Mouse (Mus musculus) adrenal gland, postnatal 10 days (tissue): ENCODE measurements around the gene Gm3285. TPM values are rescaled to one million over a fixed set of nuclear protein-coding genes. Genes with fewer than 3 reads are reported as not detected.

Source experiments
- DNase-seq: peaks from one replicate; pipeline ENCODE4 v3.0.0; 2021; ENCODE audit warnings: mixed read lengths
- total RNA-seq, 2 experiments: library from RNA; stranded (reverse); gene quantifications; 2 replicates each; pipeline ENCODE4 v1.2.3; 2021

Gene Gm3285
- total RNA-seq, 2 experiments from 2014 or later: not detected

GRCm38 (mm10) chr10:77900903-77901818 is 39.4 kb downstream of the Gm3285 start:
- DNase-seq: peak; percentile 17

DNA sequence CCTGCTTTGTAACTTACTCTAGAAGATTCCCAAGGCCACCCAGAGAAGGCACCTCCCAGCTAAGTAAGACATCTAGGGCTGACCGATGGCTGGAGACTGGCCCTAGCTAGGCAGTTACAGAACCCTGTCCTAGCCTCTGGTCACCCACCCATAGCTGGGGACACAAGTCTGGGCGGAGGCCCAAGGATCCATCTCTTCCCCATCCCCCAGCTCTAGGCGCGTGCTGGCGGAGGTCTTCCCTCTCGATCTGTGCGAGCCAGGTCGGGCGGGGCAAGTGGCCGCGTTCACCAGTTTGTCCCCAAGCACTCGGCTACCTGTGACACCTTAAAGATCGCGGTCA is 40.1 kb downstream of the Gm3285 start:
- no peak for DNase-seq

DNA sequence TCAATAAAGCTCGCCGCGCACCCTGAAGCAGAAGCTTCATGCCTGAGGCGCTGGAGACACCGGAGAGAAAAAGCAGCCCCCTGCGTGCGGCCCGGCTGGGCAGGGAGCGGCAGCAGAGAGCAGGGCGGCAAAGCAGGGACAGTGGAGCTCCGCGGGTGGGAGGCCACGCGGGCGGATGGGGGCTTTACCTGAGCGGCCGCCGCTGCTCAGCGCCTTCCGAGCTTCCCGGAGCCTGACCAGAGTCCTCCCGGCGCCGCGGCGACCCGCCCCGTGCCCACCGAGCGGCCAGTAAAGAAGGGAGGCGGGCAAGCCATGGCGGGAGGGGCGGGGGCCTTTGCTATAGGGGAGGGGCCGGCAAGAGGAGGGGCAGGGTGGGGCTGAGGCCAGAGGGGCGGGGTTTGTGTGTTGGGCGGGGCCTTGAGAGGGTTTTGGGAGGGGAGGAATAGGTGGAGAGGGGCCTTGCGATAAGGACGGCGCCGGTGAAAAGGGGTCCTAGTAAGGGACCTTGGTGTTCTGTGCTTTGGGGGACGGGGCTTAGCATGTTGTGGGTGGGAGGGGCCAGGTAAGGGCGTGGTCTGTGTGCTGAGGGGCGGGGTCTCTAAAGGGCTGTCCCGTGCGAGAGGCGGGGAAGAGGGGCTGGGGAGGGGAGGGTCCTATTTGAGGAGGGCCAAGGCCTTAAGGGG is 40.6 kb downstream of the Gm3285 start, which contains the start of gene Lrrc3:
TSS of gene Lrrc3 (minus strand) at position 326 of the 683 bp plus-strand sequence.
- DNase-seq: peak; percentile 80

GRCm38 (mm10) chr10:77902894-77903715 is 41.3 kb downstream of the Gm3285 start:
- DNase-seq: peak; percentile 54

Other genes with a start within 250 kb of the Gm3285 start
- gene Ube2g2, start 239.7 kb upstream of the Gm3285 start, total RNA-seq: 10 to 100 TPM; 44.4 to 46.1 TPM
- gene Tspear, start 175.4 kb upstream of the Gm3285 start, total RNA-seq: under 1 TPM; 0.27 to 0.64 TPM
- not detected for gene Gm19402, start 171.2 kb upstream of the Gm3285 start, total RNA-seq
- not detected for gene Gm9508, start 164.7 kb upstream of the Gm3285 start, total RNA-seq
- gene Gm10272, start 155.3 kb upstream of the Gm3285 start, total RNA-seq: not detected
- gene Gm10024, start 150.5 kb upstream of the Gm3285 start, total RNA-seq: not detected
- not detected for gene Gm10142, start 146.2 kb upstream of the Gm3285 start, total RNA-seq
- gene Krtap12-1, start 141.4 kb upstream of the Gm3285 start, total RNA-seq: not detected
- not detected for gene Gm10100, start 135.5 kb upstream of the Gm3285 start, total RNA-seq
- not detected for gene Gm18596, start 119.3 kb upstream of the Gm3285 start, total RNA-seq
- not detected for gene Gm9736, start 110.6 kb upstream of the Gm3285 start, total RNA-seq
- not detected for gene Gm3233, start 102.3 kb upstream of the Gm3285 start, total RNA-seq
- not detected for gene Gm3238, start 90.7 kb upstream of the Gm3285 start, total RNA-seq
- gene Gm7138, start 85.0 kb upstream of the Gm3285 start, total RNA-seq: not detected
- not detected for gene Gm3250, start 79.4 kb upstream of the Gm3285 start, total RNA-seq
- gene Gm7137, start 73.8 kb upstream of the Gm3285 start, total RNA-seq: not detected
- gene Gm9639, start 66.9 kb upstream of the Gm3285 start, total RNA-seq: not detected
- gene Gm19668, start 62.8 kb upstream of the Gm3285 start, total RNA-seq: not detected
- gene Gm9507, start 50.1 kb upstream of the Gm3285 start, total RNA-seq: not detected
- gene Gm2696, start 47.3 kb upstream of the Gm3285 start, total RNA-seq: not detected
- gene Krtap10-4, start 34.9 kb upstream of the Gm3285 start, total RNA-seq: not detected
- gene Krtap10-10, start 26.0 kb upstream of the Gm3285 start, total RNA-seq: not detected
- not detected for gene Gm36176, start 15.2 kb upstream of the Gm3285 start, total RNA-seq
- gene Gm10318, start 9.1 kb upstream of the Gm3285 start, total RNA-seq: not detected
- 10 to 100 TPM; 12.1 to 16.7 TPM for gene Lrrc3, start 40.6 kb downstream of the Gm3285 start, total RNA-seq
- gene Trpm2, start 108.6 kb downstream of the Gm3285 start, total RNA-seq: 1 to 10 TPM; 2.3 to 2.8 TPM
- 10 to 100 TPM; 15.7 to 21.4 TPM for gene 1810043G02Rik, start 116.5 kb downstream of the Gm3285 start, total RNA-seq
- 100 to 1,000 TPM; 142 to 172 TPM for gene Pfkl, start 148.1 kb downstream of the Gm3285 start, total RNA-seq
- 1 to 10 TPM; 2.4 to 6.4 TPM for gene Dnmt3l, start 180.0 kb downstream of the Gm3285 start, total RNA-seq
- under 1 TPM in 1 of 2 experiments, not detected in 1; 0.12 TPM for gene Aire, start 181.6 kb downstream of the Gm3285 start, total RNA-seq
- gene Icosl, start 207.3 kb downstream of the Gm3285 start, total RNA-seq: 10 to 100 TPM in 1 of 2 experiments, 1 to 10 TPM in 1; 8.6 to 12.6 TPM